Mouse (Mus musculus) lung, adult 2 months (tissue): Measurements from ENCODE around the gene 5430419D17Rik. TPM values are rescaled to one million over a fixed set of nuclear protein-coding genes. Genes with fewer than 3 reads are reported as not detected.

Experiments used
- DNase-seq: peaks from one replicate; pipeline ENCODE4 v3.0.0; 2022
- H3K4me1 ChIP-seq: fragments of 200-500 bp; 2 replicates; pipeline ENCODE4 v1.6.1; 2011; ENCODE audit warnings: low read length; ENCODE audit not compliant: control insufficient read depth, insufficient read depth
- H3K4me3 ChIP-seq: fragments of 200-500 bp; replicated peaks from 2 replicates; pipeline ENCODE3; 2011; ENCODE audit warnings: low read depth, mild to moderate bottlenecking, control low read depth, low read length; ENCODE audit errors: extremely low read depth
- CTCF ChIP-seq: fragments of 200-500 bp; IDR thresholded peaks from 2 replicates; pipeline ENCODE4 v1.5.1; 2011; ENCODE audit warnings: mild to moderate bottlenecking, low read length, control low read depth; ENCODE audit not compliant: insufficient read depth
- POLR2A ChIP-seq: fragments of 200-500 bp; IDR thresholded peaks from 2 replicates; pipeline ENCODE4 v1.6.1; 2011; ENCODE audit warnings: low read depth, mild to moderate bottlenecking, control low read depth, low read length, borderline replicate concordance; ENCODE audit errors: extremely low read depth
- WGBS: fragments of 180-500 bp; shearing (Covaris S2); methylation state at CpG from one replicate; pipeline ENCODE4 v1.1.7; 2018; 5-methylcytosine and 5-hydroxymethylcytosine counted together
- polyA plus RNA-seq: library from polyadenylated mRNA; depleted of rRNA; stranded (reverse); fragments of >200 nt; gene quantifications from 2 replicates; pipeline ENCODE4 v1.2.3, GENCODE M21; 2012; rRNA removed

5430419D17Rik gene
- 0.03 and 0.11 TPM in 2 replicates for polyA plus RNA-seq

DNA sequence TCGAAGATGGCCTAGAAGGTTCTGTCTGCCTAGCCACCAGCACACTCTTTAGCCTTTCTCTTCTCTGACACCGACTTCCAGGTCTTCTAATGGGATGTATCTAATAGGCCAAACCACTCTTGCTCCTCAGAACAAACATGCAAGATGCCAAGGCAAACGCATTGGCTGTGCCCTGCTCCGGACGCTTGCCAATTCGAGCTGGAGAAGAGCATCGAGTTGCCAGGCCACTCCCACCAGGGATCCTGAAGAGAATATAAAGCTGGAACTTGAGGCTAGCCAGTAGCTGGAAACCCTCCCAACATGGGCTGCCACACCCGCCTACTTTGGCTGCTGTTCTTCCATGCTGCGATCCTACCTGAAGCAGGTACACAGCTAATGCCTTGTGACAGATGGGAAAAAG, at the start of gene 5430419D17Rik:
Gene 5430419D17Rik (plus strand): TSS at position 282 of the 400 bp plus-strand sequence.
- TF ChIP-seq CTCF (no peak), POLR2A (no peak)
- no peak for DNase-seq
- 69% methylated on average over 9 of the region's 9 CpGs for WGBS
- Histone ChIP-seq H3K4me1 (no peaks in the 10 kb centered on the region), H3K4me3 (no peak within 1 kb of the TSS)

DNA sequence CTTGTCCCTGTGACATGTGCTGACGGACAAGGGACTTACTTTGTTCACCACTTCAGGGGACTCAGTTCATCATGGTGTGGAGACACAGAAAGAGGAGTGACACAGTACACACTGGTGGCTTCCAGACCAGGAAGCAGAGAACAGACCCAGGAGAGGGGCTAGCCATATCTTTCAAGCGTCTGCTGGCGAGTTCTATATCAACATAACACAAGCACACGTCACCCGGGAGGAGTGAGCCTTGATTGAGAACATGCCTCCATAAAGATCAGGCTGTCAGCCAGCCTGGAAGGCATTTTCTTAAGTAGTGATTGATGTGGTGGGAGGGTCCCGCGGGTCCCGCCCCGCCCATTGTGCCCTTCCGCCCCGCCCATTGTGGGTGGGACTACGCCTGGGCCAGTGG, 44.2 kb upstream of the 5430419D17Rik start:
- 56% methylated on average over 12 of the region's 12 CpGs for WGBS
- no peak for TF ChIP-seq CTCF
- TF ChIP-seq POLR2A: no peak
- DNase-seq: no peak
- no peaks in the 10 kb centered on the region for H3K4me1 ChIP-seq
- no peak overlapping the region for H3K4me3 ChIP-seq

- 56% methylated on average over 3 of the region's 3 CpGs for WGBS
- Histone ChIP-seq H3K4me1 (no peaks in the 10 kb centered on the region), H3K4me3 (no peak overlapping the region)
- DNase-seq: no peak
- TF ChIP-seq CTCF: no peak
- no peak for TF ChIP-seq POLR2A
Measured at GRCm38 (mm10) chr7:131133181-131133580, 41.0 kb upstream of the 5430419D17Rik start.

GRCm38 (mm10) chr7:131146214-131146613, 28.0 kb upstream of the 5430419D17Rik start, which contains the start of gene 4933402N03Rik:
Gene 4933402N03Rik, minus strand, starts transcription at chr7:131146314.
- H3K4me3 ChIP-seq: no peak within 1 kb of the TSS
- DNase-seq: no peak
- no peaks in the 10 kb centered on the region for H3K4me1 ChIP-seq
- WGBS: 78% methylated on average over 2 of the region's 2 CpGs
- TF ChIP-seq POLR2A (no peak), CTCF (no peak)

- H3K4me1 ChIP-seq: no peaks in the 10 kb centered on the region
- WGBS: 62% methylated on average over 3 of the region's 3 CpGs
- TF ChIP-seq POLR2A (no peak), CTCF (no peak)
- H3K4me3 ChIP-seq: no peak overlapping the region
- DNase-seq: no peak
Measured at GRCm38 (mm10) chr7:131150179-131150578, 24.0 kb upstream of the 5430419D17Rik start.

DNA sequence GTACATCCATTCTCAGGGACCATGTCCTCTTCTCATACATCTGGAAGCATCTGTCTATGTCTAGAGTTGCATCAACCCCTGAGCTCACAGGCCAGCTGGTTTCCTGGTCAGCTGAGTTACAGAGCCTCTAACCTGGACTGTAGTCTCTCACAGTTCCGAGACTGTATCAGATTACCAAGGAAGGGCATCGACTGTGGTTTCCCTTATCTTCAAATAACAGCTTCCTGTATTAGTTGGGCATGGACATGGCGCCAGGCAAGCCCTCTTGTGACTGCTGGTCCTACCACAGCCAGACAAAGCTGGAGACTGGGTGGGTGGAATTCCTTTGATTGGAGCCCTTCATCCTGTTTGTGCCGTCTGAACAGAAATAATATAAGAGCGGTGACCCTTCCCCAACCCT, 21.2 kb upstream of the 5430419D17Rik start:
- no peak for DNase-seq
- TF ChIP-seq CTCF: no peak
- TF ChIP-seq POLR2A: no peak
- WGBS: 46% methylated on average over 5 of the region's 5 CpGs
- Histone ChIP-seq H3K4me1 (no peaks in the 10 kb centered on the region), H3K4me3 (no peak overlapping the region)

- no peak overlapping the region for H3K4me3 ChIP-seq
- 51% methylated on average over 7 of the region's 7 CpGs for WGBS
Measured at GRCm38 (mm10) chr7:131162251-131162650, 12.0 kb upstream of the 5430419D17Rik start.

GRCm38 (mm10) chr7:131167771-131168170, 6.4 kb upstream of the 5430419D17Rik start:
- no peak for TF ChIP-seq POLR2A
- TF ChIP-seq CTCF: no peak
- no peak overlapping the region for H3K4me3 ChIP-seq
- 73% methylated on average over 3 of the region's 3 CpGs for WGBS
- no peaks in the 10 kb centered on the region for H3K4me1 ChIP-seq
- no peak for DNase-seq

More at GRCm38 (mm10) chr7:131162251-131162650, 12.0 kb upstream of the 5430419D17Rik start:
- DNase-seq: no peak
- H3K4me1 ChIP-seq: no peaks in the 10 kb centered on the region
- no peak for TF ChIP-seq CTCF
- TF ChIP-seq POLR2A: no peak

- DNase-seq: no peak
- TF ChIP-seq CTCF (no peak), POLR2A (no peak)
- WGBS: 8% methylated on average over 2 of the region's 2 CpGs
- Histone ChIP-seq H3K4me1 (no peaks in the 10 kb centered on the region), H3K4me3 (no peak overlapping the region)
Measured at GRCm38 (mm10) chr7:131169099-131169498, 5.1 kb upstream of the 5430419D17Rik start.

DNA sequence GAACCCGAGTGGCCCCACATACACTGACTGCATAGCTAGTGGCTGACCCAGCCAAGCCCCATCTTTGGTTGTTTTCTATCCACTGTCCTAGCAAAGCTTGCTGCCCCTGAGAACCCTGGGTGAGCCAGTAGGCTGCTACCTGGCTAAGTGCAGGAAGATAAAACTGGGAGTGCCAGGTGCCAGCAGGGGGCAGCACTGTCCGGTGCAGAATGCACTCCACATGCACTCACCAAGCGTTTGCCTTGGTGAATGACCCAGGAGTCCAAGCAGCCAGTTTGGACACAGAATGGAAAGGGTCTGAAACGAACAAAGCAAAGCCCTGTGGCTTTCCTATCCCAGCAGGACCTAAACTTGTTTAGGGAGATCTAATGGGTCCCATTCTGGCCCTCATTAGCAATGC, 8.5 kb downstream of the 5430419D17Rik start:
- TF ChIP-seq CTCF (peak; percentile 62; the same call in 1 of the 2 replicates), POLR2A (no peak)
- no peak overlapping the region for H3K4me3 ChIP-seq
- 47% methylated on average over 4 of the region's 4 CpGs for WGBS
- DNase-seq: peak; percentile 54
- H3K4me1 ChIP-seq: no peaks in the 10 kb centered on the region
